Mouse (Mus musculus) T-helper 2 cell (primary cell): ENCODE results near the gene Stk33.

ENCODE experiments used
- in situ Hi-C: fragments of 300-600 bp; cut with MboI, MseI; formaldehyde crosslinking; loops from one replicate; pipeline ENCODE4 v1.15.1; 2025; ENCODE audit warnings: high pct_unique_total_duplicates

Stk33 gene

DNA sequence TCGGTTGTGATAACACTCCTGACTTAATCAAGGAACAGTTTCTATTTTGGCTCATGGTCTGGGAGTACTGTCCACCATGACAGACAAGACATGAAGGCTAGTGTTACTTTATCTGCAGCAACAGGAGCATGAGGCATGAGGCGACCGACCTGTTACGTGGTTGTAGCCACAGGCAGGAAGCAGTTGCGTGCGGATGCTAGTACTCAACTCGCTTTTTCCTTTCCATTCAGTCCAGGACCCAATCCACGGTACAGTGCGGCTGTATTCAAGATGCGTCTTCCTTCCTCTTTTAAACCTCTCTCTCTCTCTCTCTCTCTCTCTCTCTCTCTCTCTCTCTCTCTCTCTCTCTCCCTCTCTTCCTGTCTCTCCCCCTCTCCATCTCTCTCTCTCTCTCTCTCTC, 194.1 kb downstream of the Stk33 start:
- in situ Hi-C loops: no loop called here

DNA sequence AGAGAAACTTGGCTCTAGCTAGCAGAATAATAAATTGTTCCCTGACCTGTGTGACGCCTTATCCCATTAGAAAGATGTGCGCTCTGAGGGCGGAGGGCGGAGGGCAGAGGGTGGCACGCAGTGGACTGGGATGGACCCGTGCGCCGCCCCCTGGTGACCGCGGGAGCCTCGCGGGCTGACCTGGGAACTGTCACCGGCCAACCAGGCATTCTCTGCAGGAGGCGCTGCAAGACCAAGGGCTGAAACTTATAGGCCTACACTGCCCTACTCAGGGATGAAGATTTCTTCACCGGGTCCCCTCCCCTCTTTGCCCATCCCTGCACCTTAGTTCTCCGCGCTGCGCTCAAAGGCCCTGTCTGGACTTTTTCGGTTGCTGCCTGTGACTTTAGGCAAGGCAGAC, 197.6 kb downstream of the Stk33 start:
- in situ Hi-C loops: no loop called here

DNA sequence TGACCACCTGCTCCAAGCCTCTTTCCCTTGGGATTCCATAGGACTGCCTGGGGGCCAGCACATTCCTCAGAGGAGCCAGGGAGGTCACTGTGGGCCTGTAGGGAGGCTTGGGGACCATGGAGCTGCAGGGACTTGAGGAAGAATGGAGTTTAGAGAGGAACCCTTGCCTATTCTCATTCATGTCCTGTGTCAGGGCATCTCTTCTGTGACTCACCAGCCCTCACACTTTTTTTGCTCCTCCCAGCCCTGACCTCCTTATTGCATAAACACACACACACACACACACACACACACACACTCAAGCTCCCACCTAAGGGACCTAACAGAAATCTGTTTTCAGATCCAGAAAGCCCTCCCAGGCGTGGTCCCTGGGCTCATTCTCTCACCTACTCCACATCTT, 199.5 kb downstream of the Stk33 start:
- in situ Hi-C loops: loop anchor here (10.0 kb wide), 1 partner anchor 185 kb away; no protein-coding TSS in a partner anchor

DNA sequence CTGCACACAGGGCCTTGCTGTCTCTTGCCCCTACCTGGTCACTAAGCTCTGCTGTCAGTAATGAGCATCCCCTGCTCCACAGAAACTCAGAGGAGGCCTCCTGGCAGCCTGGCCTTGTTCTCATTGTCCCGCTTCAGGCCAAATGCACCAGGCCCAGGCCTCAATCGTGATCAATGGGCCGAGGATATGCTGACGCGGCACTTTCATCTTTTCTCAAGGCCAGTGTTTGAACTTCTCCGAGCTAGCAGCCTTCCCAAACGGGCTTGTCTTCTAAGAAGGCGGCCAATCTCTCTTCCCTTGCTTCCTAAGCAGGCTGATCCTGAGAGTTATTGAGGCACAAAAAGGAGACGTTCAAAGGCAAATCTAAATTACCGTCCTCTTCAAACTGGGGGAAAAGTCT, 200.2 kb downstream of the Stk33 start:
- in situ Hi-C loops: loop anchor here (10.0 kb wide), 1 partner anchor 186 kb away; no protein-coding TSS in a partner anchor

DNA sequence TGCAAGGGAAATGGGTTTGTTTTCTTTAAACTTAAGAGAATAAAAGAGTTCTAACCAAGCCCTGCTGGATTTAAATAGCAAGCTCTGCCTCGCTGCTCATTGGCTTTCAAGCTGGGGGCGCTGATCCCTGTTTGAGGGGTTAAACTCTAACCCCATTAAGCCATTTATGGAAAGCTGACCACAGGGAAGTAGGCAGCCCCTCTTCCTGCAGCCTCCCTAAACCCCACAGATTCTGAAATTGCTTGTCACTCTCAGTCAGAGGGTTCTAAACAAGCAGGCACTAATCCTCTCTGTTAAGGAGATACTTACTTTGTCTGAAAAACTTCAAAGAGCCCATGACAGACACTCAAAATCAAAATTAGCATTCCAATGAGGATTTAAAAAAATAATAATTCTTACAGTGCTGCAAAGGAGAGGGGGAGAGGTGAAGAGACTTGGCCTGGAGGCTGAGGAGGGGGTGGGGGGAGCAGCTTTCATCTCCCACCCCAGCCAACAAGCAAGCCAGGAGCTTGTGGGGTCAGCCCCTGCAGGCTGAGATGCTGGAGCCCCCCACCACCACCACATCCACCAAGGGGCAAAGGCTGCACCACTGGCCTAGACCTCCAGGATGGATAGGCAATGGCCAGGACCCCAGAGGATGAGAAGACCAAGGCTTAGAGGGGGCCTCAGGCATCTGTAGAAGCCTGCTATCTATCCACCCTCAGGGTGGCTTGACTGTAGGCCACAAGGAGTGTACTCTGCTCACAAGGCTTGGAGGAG, 203.8 kb downstream of the Stk33 start:
- in situ Hi-C loops: loop anchor here (10.0 kb wide), 1 partner anchor 190 kb away; no protein-coding TSS in a partner anchor

DNA sequence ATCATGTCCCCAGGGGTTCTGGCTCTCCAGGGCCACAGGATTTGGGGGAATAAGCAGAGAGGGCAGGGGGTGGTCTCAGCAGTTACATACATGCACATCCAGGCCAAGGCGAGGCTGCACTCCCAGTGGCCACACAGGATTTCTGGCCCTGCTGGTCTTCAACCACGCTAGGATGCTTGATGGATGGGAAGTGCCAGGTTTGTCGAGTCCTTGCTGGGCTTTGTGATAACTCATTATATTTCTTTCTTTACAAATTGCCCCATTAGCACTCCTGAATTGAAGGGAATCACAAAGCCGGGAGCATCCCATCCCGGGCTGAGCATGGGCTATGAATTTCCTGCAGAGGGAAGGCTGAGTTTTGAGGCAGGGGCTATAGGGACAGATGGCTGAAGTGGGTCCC, 204.4 kb downstream of the Stk33 start:
- in situ Hi-C loops: loop anchor here (10.0 kb wide), 1 partner anchor 190 kb away; no protein-coding TSS in a partner anchor

DNA sequence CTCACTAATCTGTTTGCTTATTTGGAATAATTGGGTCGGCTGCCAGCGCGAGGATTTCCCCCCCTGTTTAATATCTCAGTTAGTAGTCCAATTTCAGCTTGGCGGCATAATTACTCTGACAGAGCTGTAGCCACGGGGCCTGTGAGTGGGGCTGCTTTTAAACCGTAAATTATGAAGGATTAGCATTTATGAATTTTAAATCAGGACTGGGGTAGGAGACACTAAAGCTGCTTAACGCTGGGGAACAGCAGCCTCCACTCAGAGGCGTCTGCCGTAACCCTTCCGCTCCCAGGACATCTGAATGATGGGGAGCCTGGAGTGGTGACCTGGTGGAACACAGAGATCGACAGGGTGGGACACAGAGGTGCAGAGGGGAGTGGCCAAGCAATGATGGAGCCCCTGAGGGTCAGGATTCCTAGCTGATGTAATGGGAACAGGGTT, 207.0 kb downstream of the Stk33 start:
- in situ Hi-C loops: loop anchor here (10.0 kb wide), 1 partner anchor 193 kb away; no protein-coding TSS in a partner anchor

DNA sequence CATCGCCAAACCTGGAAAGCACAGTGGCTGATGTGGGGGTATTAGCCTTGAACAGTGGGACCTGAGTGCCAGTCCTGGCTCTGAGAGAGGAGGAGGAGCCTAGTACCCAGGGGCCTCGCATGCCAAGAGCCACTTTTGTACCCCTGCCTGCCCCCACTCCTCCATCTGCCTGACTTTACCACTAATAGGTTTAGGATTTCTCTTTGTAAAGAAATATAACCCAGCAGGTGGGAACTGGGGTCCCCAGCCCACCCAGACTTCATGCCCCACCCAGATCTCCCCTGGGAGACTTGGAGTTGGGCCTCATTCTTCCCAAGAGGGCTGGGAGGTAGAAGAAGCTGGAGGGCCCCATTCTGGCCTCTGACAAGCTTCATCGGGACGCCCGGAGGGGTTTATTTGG, 207.6 kb downstream of the Stk33 start:
- in situ Hi-C loops: loop anchor here (10.0 kb wide), 1 partner anchor 193 kb away; no protein-coding TSS in a partner anchor

DNA sequence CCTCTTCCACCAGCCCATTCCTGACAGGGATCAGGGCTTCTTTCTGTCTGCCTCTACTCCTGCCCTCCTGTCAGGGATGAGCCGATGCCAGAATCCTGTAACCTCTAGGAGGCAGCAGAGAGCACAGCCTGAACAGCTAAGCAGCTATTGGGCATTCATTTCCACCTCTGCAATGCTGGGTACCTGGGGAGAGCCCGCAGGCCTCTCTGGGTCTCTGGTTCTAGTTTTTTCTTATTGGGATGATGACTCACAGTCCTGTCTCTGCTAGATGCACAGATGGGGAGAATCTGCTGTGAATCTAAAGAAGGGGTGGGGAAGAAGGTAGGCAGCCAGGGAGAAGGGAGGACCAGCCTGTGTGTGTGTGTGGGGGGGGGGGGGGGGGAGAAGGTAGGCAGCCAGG, 208.1 kb downstream of the Stk33 start:
- in situ Hi-C loops: loop anchor here (10.0 kb wide), 1 partner anchor 194 kb away; no protein-coding TSS in a partner anchor
